Mouse (Mus musculus): Measurements from ENCODE around the gene Exoc2. TPM values are rescaled to one million over a fixed set of nuclear protein-coding genes. Genes with fewer than 3 reads are reported as not detected.

The Exoc2 gene
- polyA plus RNA-seq, 1 experiment from 2014 or later, result 32.0 TPM

DNA sequence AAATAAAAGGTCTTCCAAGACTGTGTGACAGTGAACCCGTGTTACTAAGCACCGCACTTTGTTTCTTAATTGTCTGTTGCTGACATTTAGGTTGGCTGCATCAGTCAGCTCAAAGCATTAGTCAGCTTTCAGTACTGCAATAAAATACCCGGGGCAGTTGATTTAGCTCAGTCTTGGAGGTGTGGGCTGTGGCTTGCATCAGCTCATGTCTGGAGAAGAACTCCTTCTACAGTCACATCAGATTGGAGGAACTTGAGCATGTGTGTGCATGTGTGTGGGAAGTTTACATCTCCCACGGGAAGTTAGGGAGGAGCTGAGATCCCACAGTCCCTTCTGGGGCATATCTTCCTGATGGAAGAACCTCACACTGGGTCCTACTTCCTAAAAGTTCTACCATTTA, 185.9 kb downstream of the Exoc2 start:
- Histone ChIP-seq H3K4me3 (no peak overlapping the region), H3K4me2 (no peak overlapping the region), H3K36me3 (no peaks in the 10 kb centered on the region), H3K9ac (no peak overlapping the region), H3K4me1 (peaks cover 6% of the 10 kb centered on the region; the same call in 1 of the 2 replicates), H3K27me3 (no peaks in the 10 kb centered on the region), H3K27ac (no peak overlapping the region), H3K9me3 (no peaks in the 10 kb centered on the region)
- ATAC-seq (ENCODE audit: insufficient number of reproducible peaks, insufficient read depth, low FRiP score, low TSS enrichment, low read depth), result no peak
- WGBS, result 86% methylated on average over 4 of the region's 4 CpGs

DNA sequence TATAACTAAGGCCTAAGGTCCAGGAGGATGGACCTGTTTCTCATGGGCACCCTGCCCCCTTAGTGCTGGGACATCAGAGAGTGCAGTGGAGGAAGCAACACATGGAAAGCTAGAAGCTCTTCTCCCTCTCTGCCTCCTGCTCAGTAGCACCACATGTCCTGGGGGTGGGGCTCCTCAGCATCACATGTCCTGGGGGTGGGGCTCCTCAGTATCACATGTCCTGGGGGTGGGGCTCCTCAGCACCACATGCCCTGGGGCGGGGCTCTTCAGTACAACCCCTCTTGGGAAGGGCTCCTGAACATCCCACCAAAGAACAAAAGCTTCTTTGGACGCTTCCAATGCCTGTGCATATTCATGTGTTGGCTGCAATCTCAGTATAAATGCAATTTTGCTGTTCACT, 186.3 kb downstream of the Exoc2 start:
- no peak overlapping the region for H3K4me3 ChIP-seq
- no peak overlapping the region for H3K4me2 ChIP-seq
- no peak for ATAC-seq (ENCODE audit: insufficient number of reproducible peaks, insufficient read depth, low FRiP score, low TSS enrichment, low read depth)
- no peaks in the 10 kb centered on the region for H3K36me3 ChIP-seq
- no peaks in the 10 kb centered on the region for H3K9me3 ChIP-seq
- H3K4me1 ChIP-seq, result peaks cover 10% of the 10 kb centered on the region
- no peaks in the 10 kb centered on the region for H3K27me3 ChIP-seq
- 83% methylated on average over 2 of the region's 2 CpGs for whole genome bisulfite sequencing
- no peak overlapping the region for H3K9ac ChIP-seq
- H3K27ac ChIP-seq, result no peak overlapping the region

DNA sequence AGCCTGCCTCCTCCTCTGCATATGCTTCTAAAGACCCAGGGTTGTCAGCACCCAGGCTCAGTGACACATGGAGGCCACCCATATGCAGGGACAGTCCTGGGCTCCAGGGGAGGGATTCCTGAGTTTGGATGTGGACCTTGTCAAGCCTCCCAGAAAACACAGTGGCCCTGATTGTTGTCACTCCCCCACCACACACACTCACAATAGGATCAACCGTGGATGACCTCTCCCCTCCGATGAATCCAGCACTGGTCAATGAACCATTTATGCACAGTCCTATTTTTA, 186.9 kb downstream of the Exoc2 start:
- H3K27ac ChIP-seq, result no peak overlapping the region
- no peak overlapping the region for H3K9ac ChIP-seq
- H3K4me1 ChIP-seq, result peaks cover 11% of the 10 kb centered on the region
- no peaks in the 10 kb centered on the region for H3K27me3 ChIP-seq
- no peak for ATAC-seq (ENCODE audit: insufficient number of reproducible peaks, insufficient read depth, low FRiP score, low TSS enrichment, low read depth)
- H3K4me3 ChIP-seq, result no peak overlapping the region
- no peaks in the 10 kb centered on the region for H3K36me3 ChIP-seq
- H3K9me3 ChIP-seq, result no peaks in the 10 kb centered on the region
- no peak overlapping the region for H3K4me2 ChIP-seq
- 65% methylated on average over 2 of the region's 2 CpGs for WGBS

GRCm38 (mm10) chr13:30786235-30787035, 187.5 kb downstream of the Exoc2 start:
- Histone ChIP-seq H3K27ac (no peak overlapping the region), H3K27me3 (no peaks in the 10 kb centered on the region), H3K4me2 (no peak overlapping the region), H3K9me3 (no peaks in the 10 kb centered on the region), H3K4me1 (peaks cover 15% of the 10 kb centered on the region), H3K9ac (no peak overlapping the region), H3K36me3 (no peaks in the 10 kb centered on the region), H3K4me3 (no peak overlapping the region)
- no peak for ATAC-seq (ENCODE audit: insufficient number of reproducible peaks, insufficient read depth, low FRiP score, low TSS enrichment, low read depth)
- 74% methylated on average over 5 of the region's 5 CpGs for WGBS

GRCm38 (mm10) chr13:30785423-30786040, 188.4 kb downstream of the Exoc2 start:
- H3K4me1 ChIP-seq, result peaks cover 16% of the 10 kb centered on the region
- no peak overlapping the region for H3K4me2 ChIP-seq
- H3K27me3 ChIP-seq, result no peaks in the 10 kb centered on the region
- 87% methylated on average over 4 of the region's 4 CpGs for WGBS
- no peaks in the 10 kb centered on the region for H3K9me3 ChIP-seq
- H3K9ac ChIP-seq, result no peak overlapping the region
- no peak overlapping the region for H3K4me3 ChIP-seq
- H3K27ac ChIP-seq, result no peak overlapping the region
- no peak for ATAC-seq (ENCODE audit: insufficient number of reproducible peaks, insufficient read depth, low FRiP score, low TSS enrichment, low read depth)
- no peaks in the 10 kb centered on the region for H3K36me3 ChIP-seq

- H3K36me3 ChIP-seq, result no peaks in the 10 kb centered on the region
- peaks cover 16% of the 10 kb centered on the region for H3K4me1 ChIP-seq
- H3K27ac ChIP-seq, result no peak overlapping the region
- H3K27me3 ChIP-seq, result no peaks in the 10 kb centered on the region
- no peak for ATAC-seq (ENCODE audit: insufficient number of reproducible peaks, insufficient read depth, low FRiP score, low TSS enrichment, low read depth)
- no peak overlapping the region for H3K4me3 ChIP-seq
- peak overlapping the region; percentile 12; the same call in 1 of the 2 replicates for H3K9ac ChIP-seq
- H3K9me3 ChIP-seq, result no peaks in the 10 kb centered on the region
- H3K4me2 ChIP-seq, result peak overlapping the region; percentile 2; the same call in 1 of the 2 replicates
- 14% methylated on average over 8 of the region's 8 CpGs for WGBS
These were observed 191.5 kb downstream of the Exoc2 start for GRCm38 (mm10) chr13:30782419-30782818.

- WGBS, result 41% methylated on average over 2 of the region's 2 CpGs
- Histone ChIP-seq H3K27ac (no peak overlapping the region), H3K4me3 (no peak overlapping the region), H3K36me3 (no peaks in the 10 kb centered on the region), H3K9ac (no peak overlapping the region), H3K4me1 (peaks cover 16% of the 10 kb centered on the region), H3K27me3 (no peaks in the 10 kb centered on the region), H3K9me3 (no peaks in the 10 kb centered on the region), H3K4me2 (no peak overlapping the region)
- no peak for ATAC-seq (ENCODE audit: insufficient number of reproducible peaks, insufficient read depth, low FRiP score, low TSS enrichment, low read depth)
These were observed 192.0 kb downstream of the Exoc2 start for GRCm38 (mm10) chr13:30781905-30782304.

DNA sequence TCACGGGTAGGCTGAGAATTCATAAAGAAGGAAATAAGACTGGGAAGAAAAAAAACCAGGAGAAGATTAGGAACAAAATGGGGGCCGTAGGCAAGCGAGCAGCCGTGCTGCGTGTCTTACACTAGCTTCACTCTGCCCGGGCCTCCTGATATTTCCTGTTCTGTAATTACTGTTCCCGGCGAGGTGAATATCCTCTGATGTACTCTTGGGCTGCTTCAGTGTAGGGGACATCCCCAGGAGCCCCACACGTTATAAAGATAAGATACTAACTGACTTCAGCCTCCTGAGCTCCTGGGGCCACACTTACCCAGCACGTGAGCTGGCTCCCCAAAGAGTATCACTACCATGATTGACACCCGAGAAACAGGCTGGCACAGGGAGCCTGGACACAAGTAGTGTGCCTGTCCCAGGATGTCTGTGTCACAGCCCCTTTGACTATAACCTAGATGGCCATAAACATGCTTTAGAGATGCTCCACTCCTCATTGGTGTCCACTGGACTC, 196.2 kb downstream of the Exoc2 start:
- Histone ChIP-seq H3K4me3 (no peak overlapping the region), H3K27me3 (no peaks in the 10 kb centered on the region), H3K4me2 (no peak overlapping the region), H3K9me3 (no peaks in the 10 kb centered on the region), H3K36me3 (no peaks in the 10 kb centered on the region), H3K4me1 (peaks cover 14% of the 10 kb centered on the region), H3K27ac (no peak overlapping the region), H3K9ac (no peak overlapping the region)
- ATAC-seq (ENCODE audit: insufficient number of reproducible peaks, insufficient read depth, low FRiP score, low TSS enrichment, low read depth), result no peak
- WGBS, result 60% methylated on average over 11 of the region's 11 CpGs

DNA sequence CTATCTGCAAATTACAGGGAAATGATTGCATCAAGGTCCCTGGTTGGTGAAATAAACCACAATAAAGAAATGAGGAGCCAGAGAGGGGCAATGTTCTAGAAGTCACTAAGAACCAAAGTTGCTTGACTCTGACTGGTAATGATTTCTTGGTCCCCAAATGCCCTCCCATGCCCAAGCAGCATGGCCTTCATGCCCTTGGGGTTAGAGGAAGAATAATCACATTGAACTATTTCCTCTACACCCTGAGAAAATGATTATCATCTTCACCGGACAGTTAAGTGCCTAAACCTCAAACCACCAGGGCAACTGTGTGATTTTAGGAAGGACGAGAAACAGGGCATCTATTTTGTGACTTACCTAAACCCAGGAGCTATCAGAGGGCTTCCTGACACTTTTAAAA, 197.9 kb downstream of the Exoc2 start:
- ATAC-seq (ENCODE audit: insufficient number of reproducible peaks, insufficient read depth, low FRiP score, low TSS enrichment, low read depth), result no peak
- WGBS, result 63% methylated on average over 2 of the region's 2 CpGs
- H3K36me3 ChIP-seq, result no peaks in the 10 kb centered on the region

DNA sequence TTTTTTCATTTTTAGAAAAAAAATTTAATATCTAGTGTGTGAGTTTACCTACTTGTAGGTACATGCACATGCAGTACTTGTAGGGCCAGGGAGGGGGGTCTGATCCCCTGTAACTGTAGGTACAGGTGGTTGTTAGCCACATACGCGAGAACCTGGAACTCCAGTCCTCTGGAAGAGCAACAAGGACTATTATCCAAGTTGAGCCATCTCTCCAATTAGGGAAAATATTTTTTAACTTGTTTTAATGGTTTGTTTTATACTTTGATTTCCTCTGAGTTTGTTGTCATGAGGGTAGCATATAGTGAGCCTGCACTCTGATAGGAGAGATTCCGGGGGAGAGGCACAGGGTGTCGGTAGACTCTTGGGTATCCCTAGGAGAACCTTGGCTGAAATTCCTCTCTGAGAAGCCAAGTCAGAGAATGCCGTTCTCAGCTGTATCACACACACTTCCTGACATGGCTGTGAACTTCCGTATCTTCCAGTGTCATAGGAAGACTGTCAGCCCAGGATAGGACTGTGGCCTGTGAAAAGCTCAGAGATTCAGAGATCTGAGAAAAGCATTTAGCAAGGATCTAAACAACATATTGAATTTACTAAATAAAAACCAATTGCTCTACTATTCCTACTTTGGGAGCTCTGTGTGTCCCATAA, 206.3 kb downstream of the Exoc2 start:
- H3K27ac ChIP-seq, result no peak overlapping the region
- no peaks in the 10 kb centered on the region for H3K4me1 ChIP-seq
- WGBS, result 81% methylated on average over 6 of the region's 6 CpGs
- no peak overlapping the region for H3K4me2 ChIP-seq
- no peaks in the 10 kb centered on the region for H3K27me3 ChIP-seq
- no peaks in the 10 kb centered on the region for H3K9me3 ChIP-seq
- no peak overlapping the region for H3K4me3 ChIP-seq
- H3K9ac ChIP-seq, result no peak overlapping the region
- H3K36me3 ChIP-seq, result no peaks in the 10 kb centered on the region
- no peak for ATAC-seq (ENCODE audit: insufficient number of reproducible peaks, insufficient read depth, low FRiP score, low TSS enrichment, low read depth)

More for the DNA sequence above, 197.9 kb downstream of the Exoc2 start:
- Histone ChIP-seq H3K27me3 (no peaks in the 10 kb centered on the region), H3K27ac (no peak overlapping the region), H3K4me1 (no peaks in the 10 kb centered on the region), H3K9ac (no peak overlapping the region), H3K4me3 (no peak overlapping the region), H3K4me2 (no peak overlapping the region), H3K9me3 (no peaks in the 10 kb centered on the region)

DNA sequence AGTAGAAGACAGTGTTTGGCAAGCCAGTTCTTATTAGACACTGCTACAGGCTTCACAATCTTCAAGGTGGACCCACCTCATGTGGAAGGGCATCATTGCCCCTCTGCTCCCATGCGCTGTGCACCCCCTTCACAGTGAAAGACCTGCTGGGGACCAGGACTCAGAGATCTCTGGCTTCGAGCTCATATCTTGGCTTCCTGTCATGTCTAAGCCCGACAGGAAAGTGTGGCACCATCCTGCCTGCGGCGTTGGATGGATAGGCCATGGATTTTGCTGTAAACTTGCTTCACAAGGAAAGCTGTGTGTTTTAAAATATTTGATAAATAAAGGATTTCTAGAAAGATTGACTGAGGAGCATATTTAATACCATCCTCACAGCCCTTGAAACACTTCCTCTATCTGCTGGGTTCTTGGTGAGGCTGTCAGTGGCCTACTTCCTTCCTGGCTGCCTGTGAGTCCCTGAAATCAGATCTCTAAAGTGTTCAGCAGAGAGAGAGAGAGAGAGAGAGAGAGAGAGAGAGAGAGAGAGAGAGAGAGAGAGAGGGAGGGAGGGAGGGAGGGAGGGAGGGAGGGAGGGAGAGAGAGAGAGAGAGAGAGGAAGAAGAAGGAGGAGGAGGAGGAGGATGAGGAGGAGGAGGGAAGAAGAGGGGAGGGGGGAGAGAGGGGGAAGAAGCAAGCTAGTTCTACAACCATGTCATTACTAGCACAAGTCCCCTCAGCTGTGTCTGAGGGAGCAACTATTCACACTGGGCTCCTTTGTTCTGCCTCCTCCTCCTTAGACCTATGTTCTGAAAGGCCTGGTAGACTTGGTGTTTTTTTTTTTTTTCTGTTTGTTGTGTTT, 207.0 kb downstream of the Exoc2 start:
- no peak overlapping the region for H3K9ac ChIP-seq
- no peak for ATAC-seq (ENCODE audit: insufficient number of reproducible peaks, insufficient read depth, low FRiP score, low TSS enrichment, low read depth)
- no peak overlapping the region for H3K27ac ChIP-seq
- whole genome bisulfite sequencing, result 84% methylated on average over 5 of the region's 5 CpGs
- H3K9me3 ChIP-seq, result no peaks in the 10 kb centered on the region
- no peaks in the 10 kb centered on the region for H3K4me1 ChIP-seq
- no peak overlapping the region for H3K4me3 ChIP-seq
- H3K4me2 ChIP-seq, result no peak overlapping the region
- no peaks in the 10 kb centered on the region for H3K36me3 ChIP-seq
- H3K27me3 ChIP-seq, result no peaks in the 10 kb centered on the region

Measured in embryonic facial prominence, embryonic 13.5 days (tissue).